Mouse (Mus musculus) thymus, postnatal 25 days (tissue): ENCODE data around the gene Eif4enif1.
"Not testable (repeated sequence)": the region's sequence is repeated elsewhere in the genome, so short reads cannot be mapped to it uniquely, and the experiment has no call there.

Experiments
- DNase-seq: peaks from one replicate; pipeline ENCODE4 v3.0.0; 2022

The Eif4enif1 gene

GRCm38 (mm10) chr11:3181971-3182370 lies 20.2 kb upstream of the Eif4enif1 start:
- DNase-seq, result not testable (repeated sequence)

GRCm38 (mm10) chr11:3182707-3183106 lies 19.5 kb upstream of the Eif4enif1 start:
- not testable (repeated sequence) for DNase-seq

- no peak for DNase-seq
Observed at GRCm38 (mm10) chr11:3193363-3193762, 8.8 kb upstream of the Eif4enif1 start, which contains the start of gene Sfi1. Gene Sfi1 (minus strand): TSS chr11:3193463.

GRCm38 (mm10) chr11:3200636-3201035 lies 1.6 kb upstream of the Eif4enif1 start:
- not testable (repeated sequence) for DNase-seq

GRCm38 (mm10) chr11:3201326-3202230 lies 614 bp upstream of the Eif4enif1 start:
- no peak for DNase-seq

GRCm38 (mm10) chr11:3202781-3203441 lies 719 bp downstream of the Eif4enif1 start:
- peak; percentile 66 for DNase-seq

- no peak for DNase-seq
Observed at GRCm38 (mm10) chr11:3203771-3204170, 1.6 kb downstream of the Eif4enif1 start.

GRCm38 (mm10) chr11:3205207-3205606 lies 3.0 kb downstream of the Eif4enif1 start:
- DNase-seq, result no peak

- DNase-seq, result no peak
Observed at GRCm38 (mm10) chr11:3206783-3207182, 4.6 kb downstream of the Eif4enif1 start.

- DNase-seq, result no peak
Observed at GRCm38 (mm10) chr11:3212526-3212925, 10.3 kb downstream of the Eif4enif1 start.

GRCm38 (mm10) chr11:3223105-3223504 lies 20.9 kb downstream of the Eif4enif1 start:
- DNase-seq, result no peak

- no peak for DNase-seq
Observed at GRCm38 (mm10) chr11:3227113-3227512, 24.9 kb downstream of the Eif4enif1 start.

GRCm38 (mm10) chr11:3232248-3232647 lies 30.1 kb downstream of the Eif4enif1 start:
- DNase-seq, result no peak

GRCm38 (mm10) chr11:3233704-3234103 lies 31.5 kb downstream of the Eif4enif1 start:
- DNase-seq, result no peak

GRCm38 (mm10) chr11:3235277-3235676 lies 33.1 kb downstream of the Eif4enif1 start:
- DNase-seq, result no peak

GRCm38 (mm10) chr11:3242395-3242794 lies 40.2 kb downstream of the Eif4enif1 start:
- DNase-seq, result no peak

- no peak for DNase-seq
Observed at GRCm38 (mm10) chr11:3243771-3244170, 41.6 kb downstream of the Eif4enif1 start.

- DNase-seq, result no peak
Observed at GRCm38 (mm10) chr11:3247387-3247786, 45.2 kb downstream of the Eif4enif1 start.

GRCm38 (mm10) chr11:3259537-3259936 lies 57.3 kb downstream of the Eif4enif1 start:
- DNase-seq, result no peak

GRCm38 (mm10) chr11:3265291-3266078 lies 63.3 kb downstream of the Eif4enif1 start:
- no peak for DNase-seq

- peak; percentile 93 for DNase-seq
Observed at GRCm38 (mm10) chr11:3266079-3266685, 64.0 kb downstream of the Eif4enif1 start, which contains the start of gene Drg1. Gene Drg1 (minus strand): TSS chr11:3266415.

GRCm38 (mm10) chr11:3267133-3267532 lies 64.9 kb downstream of the Eif4enif1 start:
- no peak for DNase-seq

GRCm38 (mm10) chr11:3269241-3269640 lies 67.0 kb downstream of the Eif4enif1 start:
- no peak for DNase-seq
